Mouse (Mus musculus): ENCODE measurements at regions not wholly inside any gene's neighbourhood (a gene's known extent, or its start where the extent isn't known, plus 50 kb on each side); places are given as distances from the start of the nearest gene placed in this dataset.

DNA sequence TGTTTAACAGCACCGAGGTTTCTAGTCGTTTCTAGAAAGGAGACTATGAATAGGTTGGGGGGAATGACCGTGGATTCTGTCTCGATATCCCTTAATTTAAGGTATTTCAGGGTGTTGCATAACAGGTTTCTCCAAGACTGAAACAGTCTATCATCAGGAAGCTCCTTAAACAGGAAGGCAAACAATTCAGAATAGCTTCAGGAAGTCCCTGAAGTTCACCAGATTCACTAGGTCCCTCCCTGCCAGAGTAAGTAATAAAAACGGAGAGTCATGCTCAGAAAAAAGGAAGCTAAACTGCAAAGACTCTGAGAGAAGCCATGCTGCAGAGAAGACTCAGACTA, 339.9 kb downstream of the Foxo1 start:
- no peak for TF ChIP-seq POLR2A (IDR thresholded peaks at IDR 0.05; ENCODE audit: borderline replicate concordance, extremely low read depth, low read depth, low read length)
- TF ChIP-seq CTCF (IDR thresholded peaks at IDR 0.05; ENCODE audit: insufficient read depth, low read length): no peak
